Mouse (Mus musculus): ENCODE data around the gene Kcnh2. TPM values are rescaled to one million over a fixed set of nuclear protein-coding genes. Genes with fewer than 3 reads are reported as not detected.

The Kcnh2 gene
- polyA plus RNA-seq, 1 experiment from 2014 or later: 0.08 TPM

DNA sequence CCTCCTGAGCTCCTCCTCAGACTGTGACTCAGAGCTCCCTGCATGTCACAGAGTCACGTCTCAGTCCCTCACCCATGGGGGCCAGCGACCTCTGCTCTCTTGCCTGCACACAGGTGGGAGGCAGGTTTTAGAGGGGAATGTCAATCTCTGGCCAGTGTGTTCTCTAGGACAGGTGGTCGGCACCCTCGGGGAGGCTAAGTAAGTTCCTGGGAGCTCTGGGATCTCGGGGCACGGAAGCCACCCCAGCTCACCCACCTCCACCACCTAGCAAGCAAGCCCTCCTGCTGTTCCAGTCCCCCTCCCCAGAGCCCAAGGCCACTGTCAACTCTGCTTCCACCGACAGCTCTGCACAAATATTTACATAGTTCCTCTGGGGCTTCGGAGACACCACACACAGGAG, 8.4 kb downstream of the Kcnh2 start:
- Histone ChIP-seq H3K27me3 (ENCODE audit: insufficient read depth, low read length) (peaks cover 3% of the 10 kb centered on the region; the same call in 1 of the 2 replicates), H3K4me1 (ENCODE audit: insufficient read depth) (peaks cover 19% of the 10 kb centered on the region), H3K4me3 (ENCODE audit: low read depth, low read length) (no peak overlapping the region), H3K9me3 (ENCODE audit: low read length) (no peaks in the 10 kb centered on the region), H3K27ac (ENCODE audit: low read depth) (no peak overlapping the region), H3K36me3 (replicated peaks; ENCODE audit: insufficient read depth, low read length) (no peaks in the 10 kb centered on the region), H3K4me2 (ENCODE audit: low read depth, low read length) (no peak overlapping the region), H3K9ac (replicated peaks) (no peak overlapping the region)
- DNase-seq (no peak), ATAC-seq (no peak)
- TF ChIP-seq CTCF (IDR thresholded peaks at IDR 0.05; ENCODE audit: low read depth): no peak
- no peak for TF ChIP-seq EP300 (IDR thresholded peaks at IDR 0.05; ENCODE audit: low read depth)
- WGBS (ENCODE audit: insufficient replicate concordance): 53% methylated on average over 8 of the region's 8 CpGs

GRCm38 (mm10) chr5:24342205-24342963, 9.0 kb downstream of the Kcnh2 start:
- H3K9ac ChIP-seq (replicated peaks): no peak overlapping the region
- no peak overlapping the region for H3K27ac ChIP-seq (ENCODE audit: low read depth)
- no peak overlapping the region for H3K4me3 ChIP-seq (ENCODE audit: low read depth, low read length)
- ATAC-seq (no peak), DNase-seq (no peak)
- peaks cover 18% of the 10 kb centered on the region for H3K4me1 ChIP-seq (ENCODE audit: insufficient read depth)
- H3K4me2 ChIP-seq (ENCODE audit: low read depth, low read length): no peak overlapping the region
- H3K36me3 ChIP-seq (replicated peaks; ENCODE audit: insufficient read depth, low read length): no peaks in the 10 kb centered on the region
- no peaks in the 10 kb centered on the region for H3K9me3 ChIP-seq (ENCODE audit: low read length)
- WGBS (ENCODE audit: insufficient replicate concordance): 64% methylated on average over 14 of the region's 14 CpGs
- no peak for TF ChIP-seq EP300 (IDR thresholded peaks at IDR 0.05; ENCODE audit: low read depth)
- no peak for TF ChIP-seq CTCF (IDR thresholded peaks at IDR 0.05; ENCODE audit: low read depth)
- H3K27me3 ChIP-seq (ENCODE audit: insufficient read depth, low read length): 0 out of 2 replicates have a peak, but pooled peaks cover under 1% of the 10 kb centered on the region

DNA sequence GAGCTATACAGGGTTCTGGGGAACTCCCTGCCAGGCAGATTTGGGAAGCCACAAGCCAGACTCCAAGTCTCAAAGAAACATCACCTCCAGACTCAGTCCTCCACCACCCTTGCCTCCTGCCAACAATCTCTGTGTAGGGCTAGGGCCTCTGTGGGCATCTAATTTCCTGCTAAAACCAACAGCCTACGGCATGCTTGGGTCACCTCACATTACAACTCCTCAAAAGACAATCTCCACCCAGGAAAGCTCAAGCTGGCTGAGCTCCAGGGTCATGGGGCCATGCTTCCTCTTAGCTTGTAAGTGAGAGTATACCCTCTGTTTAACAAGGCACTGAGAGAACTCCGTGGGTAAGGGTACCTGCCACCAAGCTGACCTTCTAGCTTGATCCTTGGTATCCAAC, 13.6 kb downstream of the Kcnh2 start:
- DNase-seq (no peak), ATAC-seq (no peak)
- Histone ChIP-seq H3K27ac (ENCODE audit: low read depth) (no peak overlapping the region), H3K36me3 (replicated peaks; ENCODE audit: insufficient read depth, low read length) (no peaks in the 10 kb centered on the region), H3K4me1 (ENCODE audit: insufficient read depth) (peaks cover 2% of the 10 kb centered on the region; the same call in 1 of the 2 replicates), H3K4me3 (ENCODE audit: low read depth, low read length) (no peak overlapping the region), H3K27me3 (ENCODE audit: insufficient read depth, low read length) (no peaks in the 10 kb centered on the region), H3K9me3 (ENCODE audit: low read length) (no peaks in the 10 kb centered on the region), H3K9ac (replicated peaks) (no peak overlapping the region), H3K4me2 (ENCODE audit: low read depth, low read length) (no peak overlapping the region)
- WGBS (ENCODE audit: insufficient replicate concordance): 42% methylated on average over 2 of the region's 2 CpGs
- TF ChIP-seq CTCF (IDR thresholded peaks at IDR 0.05; ENCODE audit: low read depth) (no peak), EP300 (IDR thresholded peaks at IDR 0.05; ENCODE audit: low read depth) (no peak)

DNA sequence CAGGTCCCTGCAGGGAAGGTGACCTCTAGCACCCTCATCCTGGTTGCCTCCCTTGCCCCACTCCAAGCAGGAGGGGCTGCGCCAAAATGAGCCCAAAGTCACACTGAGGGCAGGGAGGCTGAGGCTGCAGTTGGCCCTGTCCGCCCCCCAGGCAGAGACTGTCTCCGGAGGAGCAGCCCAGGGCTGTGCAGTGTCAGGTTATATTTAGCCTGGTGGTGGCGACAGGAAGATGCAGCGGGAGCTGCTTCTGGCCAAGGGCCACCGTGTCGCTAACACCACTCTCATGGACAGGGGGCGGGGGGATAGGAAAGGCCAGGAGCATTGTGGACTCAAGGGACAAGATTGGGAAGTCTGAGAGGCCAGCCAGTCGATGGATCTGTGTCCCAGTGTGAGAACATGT, 14.0 kb downstream of the Kcnh2 start:
- TF ChIP-seq CTCF (IDR thresholded peaks at IDR 0.05; ENCODE audit: low read depth) (no peak), EP300 (IDR thresholded peaks at IDR 0.05; ENCODE audit: low read depth) (no peak)
- Histone ChIP-seq H3K4me3 (ENCODE audit: low read depth, low read length) (no peak overlapping the region), H3K36me3 (replicated peaks; ENCODE audit: insufficient read depth, low read length) (no peaks in the 10 kb centered on the region), H3K27me3 (ENCODE audit: insufficient read depth, low read length) (no peaks in the 10 kb centered on the region), H3K4me2 (ENCODE audit: low read depth, low read length) (no peak overlapping the region), H3K9me3 (ENCODE audit: low read length) (no peaks in the 10 kb centered on the region), H3K27ac (ENCODE audit: low read depth) (no peak overlapping the region), H3K9ac (replicated peaks) (no peak overlapping the region), H3K4me1 (ENCODE audit: insufficient read depth) (no peaks in the 10 kb centered on the region)
- WGBS (ENCODE audit: insufficient replicate concordance): 21% methylated on average over 9 of the region's 9 CpGs
- DNase-seq: no peak
- ATAC-seq: no peak

DNA sequence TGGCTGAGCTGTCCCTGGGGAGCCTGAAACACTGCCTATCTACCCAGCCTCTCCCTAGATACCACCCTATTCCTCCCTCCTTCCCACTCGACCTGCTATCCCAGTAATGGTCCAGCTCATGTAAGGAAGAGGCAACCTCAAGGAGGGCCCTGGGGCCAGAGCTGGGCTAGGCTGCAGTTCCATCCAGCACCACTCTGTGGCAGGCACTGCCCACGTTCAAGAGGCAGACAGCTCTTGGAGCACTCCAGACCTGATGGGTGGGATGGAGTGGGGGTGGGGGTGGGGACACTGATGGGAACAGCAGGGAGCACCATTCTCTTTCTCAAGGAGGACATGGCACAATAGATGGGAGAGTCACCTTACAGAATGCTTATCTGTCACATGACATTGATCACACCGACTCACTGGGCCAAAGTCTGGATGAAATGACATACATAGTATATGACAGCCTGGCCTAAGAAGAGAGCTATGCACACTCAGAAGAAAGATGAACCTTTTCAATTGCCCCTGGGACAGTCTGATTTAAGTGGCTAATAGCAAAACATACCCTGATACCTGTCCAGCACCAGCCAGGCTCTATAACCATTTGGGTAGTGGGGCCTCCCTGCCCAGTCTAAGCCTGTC, 15.4 kb downstream of the Kcnh2 start:
- WGBS (ENCODE audit: insufficient replicate concordance): 16% methylated on average over 3 of the region's 3 CpGs
- peak; percentile 54 for DNase-seq

GRCm38 (mm10) chr5:24334749-24335148, 16.7 kb downstream of the Kcnh2 start:
- H3K4me3 ChIP-seq (ENCODE audit: low read depth, low read length): no peak overlapping the region
- DNase-seq (no peak), ATAC-seq (no peak)
- H3K9me3 ChIP-seq (ENCODE audit: low read length): no peaks in the 10 kb centered on the region
- no peak overlapping the region for H3K27ac ChIP-seq (ENCODE audit: low read depth)
- TF ChIP-seq CTCF (IDR thresholded peaks at IDR 0.05; ENCODE audit: low read depth) (no peak), EP300 (IDR thresholded peaks at IDR 0.05; ENCODE audit: low read depth) (no peak)
- WGBS (ENCODE audit: insufficient replicate concordance): 46% methylated on average over 3 of the region's 3 CpGs
- no peaks in the 10 kb centered on the region; the same call in none of the 2 replicates for H3K27me3 ChIP-seq (ENCODE audit: insufficient read depth, low read length)
- H3K4me1 ChIP-seq (ENCODE audit: insufficient read depth): no peaks in the 10 kb centered on the region
- no peaks in the 10 kb centered on the region for H3K36me3 ChIP-seq (replicated peaks; ENCODE audit: insufficient read depth, low read length)
- H3K4me2 ChIP-seq (ENCODE audit: low read depth, low read length): no peak overlapping the region
- H3K9ac ChIP-seq (replicated peaks): no peak overlapping the region

More for the DNA sequence above, 15.4 kb downstream of the Kcnh2 start:
- H3K9me3 ChIP-seq (ENCODE audit: low read length): no peaks in the 10 kb centered on the region
- no peak overlapping the region for H3K4me2 ChIP-seq (ENCODE audit: low read depth, low read length)
- H3K36me3 ChIP-seq (replicated peaks; ENCODE audit: insufficient read depth, low read length): no peaks in the 10 kb centered on the region
- TF ChIP-seq EP300 (IDR thresholded peaks at IDR 0.05; ENCODE audit: low read depth) (no peak), CTCF (IDR thresholded peaks at IDR 0.05; ENCODE audit: low read depth) (peak; percentile 74)
- H3K9ac ChIP-seq (replicated peaks): no peak overlapping the region
- no peak overlapping the region for H3K27ac ChIP-seq (ENCODE audit: low read depth)
- no peaks in the 10 kb centered on the region for H3K4me1 ChIP-seq (ENCODE audit: insufficient read depth)
- peak; percentile 54; the same call in 1 of the 2 replicates for ATAC-seq
- H3K4me3 ChIP-seq (ENCODE audit: low read depth, low read length): no peak overlapping the region
- no peaks in the 10 kb centered on the region for H3K27me3 ChIP-seq (ENCODE audit: insufficient read depth, low read length)

Measured in liver, postnatal 0 days (tissue).